Mouse (Mus musculus) heart, embryonic 13.5 days (tissue): ENCODE results near the gene Mylk. TPM values are rescaled to one million over a fixed set of nuclear protein-coding genes. Genes with fewer than 3 reads are reported as not detected.

Experiments used
- ATAC-seq: fragments of 200-750 bp; cut with Nextera tagmentation; 2 replicates; pipeline ENCODE4 v1.8.0; 2017; ENCODE audit warnings: moderate TSS enrichment; ENCODE audit not compliant: insufficient number of reproducible peaks, low FRiP score, low TSS enrichment; ENCODE audit errors: extremely low read depth
- H3K27ac ChIP-seq: fragments of 300-500 bp; sonication (generic); replicated peaks from 2 replicates; pipeline ENCODE4 v1.5.1; 2015; ENCODE audit warnings: moderate library complexity, mild to moderate bottlenecking, inconsistent platforms
- H3K27me3 ChIP-seq: fragments of 300-500 bp; sonication (generic); replicated peaks from 2 replicates; pipeline ENCODE4 v1.6.1; 2015; ENCODE audit warnings: mild to moderate bottlenecking, inconsistent platforms
- H3K36me3 ChIP-seq: fragments of 300-500 bp; sonication (generic); 2 replicates; pipeline ENCODE4 v1.6.1; 2015; ENCODE audit warnings: mild to moderate bottlenecking, inconsistent platforms
- H3K4me1 ChIP-seq: fragments of 300-500 bp; sonication (generic); 2 replicates; pipeline ENCODE4 v1.6.1; 2015; ENCODE audit warnings: inconsistent platforms
- H3K4me2 ChIP-seq: fragments of 300-500 bp; sonication (generic); 2 replicates; pipeline ENCODE4 v1.6.1; 2015; ENCODE audit warnings: inconsistent platforms, mild to moderate bottlenecking, moderate library complexity
- H3K4me3 ChIP-seq: fragments of 300-500 bp; sonication (generic); 2 replicates; pipeline ENCODE4 v1.5.1; 2015; ENCODE audit warnings: moderate library complexity, mild to moderate bottlenecking, inconsistent platforms
- H3K9ac ChIP-seq: fragments of 300-500 bp; sonication (generic); 2 replicates; pipeline ENCODE4 v1.6.1; 2015; ENCODE audit warnings: inconsistent platforms, mild to moderate bottlenecking, moderate library complexity
- H3K9me3 ChIP-seq: fragments of 300-500 bp; sonication (generic); 2 replicates; pipeline ENCODE4 v1.6.1; 2016; ENCODE audit warnings: inconsistent platforms
- WGBS: fragments of 180-500 bp; shearing (Covaris S2); methylation state at CpG from one replicate; pipeline ENCODE4 v1.1.7; 2015; ENCODE audit warnings: mixed read lengths; 5-methylcytosine and 5-hydroxymethylcytosine counted together
- polyA plus RNA-seq: library from polyadenylated mRNA; unstranded; fragments of >200 nt; fragmentation: Nextera tagmentation; extraction: Ambion mirVana; gene quantifications from 2 replicates; pipeline ENCODE4 v1.2.1, GENCODE M21; 2015

Mylk gene
- polyA plus RNA-seq, 1 experiment from 2014 or later: 9.1 TPM

- Histone ChIP-seq H3K4me1 (peaks cover 17% of the 10 kb centered on the region), H3K27ac (no peak overlapping the region), H3K36me3 (peaks cover 39% of the 10 kb centered on the region), H3K9ac (no peak overlapping the region), H3K4me3 (no peak overlapping the region), H3K27me3 (no peaks in the 10 kb centered on the region), H3K4me2 (no peak overlapping the region), H3K9me3 (no peaks in the 10 kb centered on the region)
- 70% methylated on average over 3 of the region's 3 CpGs for WGBS
- ATAC-seq: no peak
Measured at GRCm38 (mm10) chr16:35033241-35033640, 288.2 kb downstream of the Mylk start.

GRCm38 (mm10) chr16:35033809-35034577 is 289.0 kb downstream of the Mylk start:
- Histone ChIP-seq H3K27ac (no peak overlapping the region), H3K4me3 (no peak overlapping the region), H3K27me3 (no peaks in the 10 kb centered on the region), H3K36me3 (peaks cover 33% of the 10 kb centered on the region), H3K9me3 (no peaks in the 10 kb centered on the region), H3K9ac (no peak overlapping the region), H3K4me1 (peaks cover 18% of the 10 kb centered on the region), H3K4me2 (no peak overlapping the region)
- 72% methylated on average over 8 of the region's 8 CpGs for WGBS
- no peak for ATAC-seq

GRCm38 (mm10) chr16:35034971-35035370 is 290.0 kb downstream of the Mylk start:
- Histone ChIP-seq H3K27me3 (no peaks in the 10 kb centered on the region), H3K9me3 (no peaks in the 10 kb centered on the region), H3K36me3 (peaks cover 28% of the 10 kb centered on the region), H3K27ac (no peak overlapping the region), H3K4me3 (no peak overlapping the region), H3K4me2 (no peak overlapping the region), H3K9ac (no peak overlapping the region), H3K4me1 (peaks cover 18% of the 10 kb centered on the region)
- ATAC-seq: no peak
- WGBS: 85% methylated on average over 5 of the region's 5 CpGs

GRCm38 (mm10) chr16:35036754-35037153 is 291.7 kb downstream of the Mylk start:
- H3K4me3 ChIP-seq: no peak overlapping the region
- ATAC-seq: no peak
- peaks cover 41% of the 10 kb centered on the region for H3K36me3 ChIP-seq
- H3K27ac ChIP-seq: no peak overlapping the region
- no peaks in the 10 kb centered on the region for H3K27me3 ChIP-seq
- 77% methylated on average over 5 of the region's 5 CpGs for WGBS
- H3K4me1 ChIP-seq: peaks cover 17% of the 10 kb centered on the region
- H3K9ac ChIP-seq: no peak overlapping the region
- H3K4me2 ChIP-seq: no peak overlapping the region
- no peaks in the 10 kb centered on the region for H3K9me3 ChIP-seq

- ATAC-seq: no peak
- 42% methylated on average over 4 of the region's 4 CpGs for WGBS
Measured at GRCm38 (mm10) chr16:35038343-35039057, 293.5 kb downstream of the Mylk start.

GRCm38 (mm10) chr16:35040154-35040553 is 295.1 kb downstream of the Mylk start:
- no peak overlapping the region for H3K4me3 ChIP-seq
- no peak overlapping the region for H3K27ac ChIP-seq
- peaks cover 43% of the 10 kb centered on the region for H3K36me3 ChIP-seq
- ATAC-seq: no peak
- no peaks in the 10 kb centered on the region for H3K27me3 ChIP-seq
- 80% methylated on average over 1 of the region's 1 CpGs for WGBS
- peaks cover 11% of the 10 kb centered on the region for H3K4me1 ChIP-seq
- no peaks in the 10 kb centered on the region for H3K9me3 ChIP-seq
- no peak overlapping the region for H3K4me2 ChIP-seq
- H3K9ac ChIP-seq: no peak overlapping the region

More at GRCm38 (mm10) chr16:35038343-35039057, 293.5 kb downstream of the Mylk start:
- Histone ChIP-seq H3K27me3 (no peaks in the 10 kb centered on the region), H3K9ac (no peak overlapping the region), H3K4me1 (peaks cover 17% of the 10 kb centered on the region), H3K9me3 (no peaks in the 10 kb centered on the region), H3K27ac (no peak overlapping the region), H3K4me3 (no peak overlapping the region), H3K4me2 (no peak overlapping the region), H3K36me3 (peaks cover 45% of the 10 kb centered on the region)

GRCm38 (mm10) chr16:35041001-35041400 is 296.0 kb downstream of the Mylk start:
- WGBS: 86% methylated on average over 7 of the region's 7 CpGs
- peaks cover 38% of the 10 kb centered on the region for H3K36me3 ChIP-seq
- H3K4me1 ChIP-seq: peaks cover 11% of the 10 kb centered on the region
- H3K9ac ChIP-seq: no peak overlapping the region
- no peak for ATAC-seq
- no peak overlapping the region for H3K27ac ChIP-seq
- no peak overlapping the region for H3K4me2 ChIP-seq
- no peak overlapping the region for H3K4me3 ChIP-seq
- H3K9me3 ChIP-seq: no peaks in the 10 kb centered on the region
- H3K27me3 ChIP-seq: no peaks in the 10 kb centered on the region

GRCm38 (mm10) chr16:35046081-35046775 is 301.2 kb downstream of the Mylk start:
- H3K4me1 ChIP-seq: peaks cover 9% of the 10 kb centered on the region; the same call in 1 of the 2 replicates
- H3K4me3 ChIP-seq: no peak overlapping the region
- H3K36me3 ChIP-seq: peaks cover 18% of the 10 kb centered on the region
- no peak overlapping the region for H3K4me2 ChIP-seq
- no peak for ATAC-seq
- H3K27me3 ChIP-seq: no peaks in the 10 kb centered on the region
- 78% methylated on average over 6 of the region's 6 CpGs for WGBS
- H3K9me3 ChIP-seq: no peaks in the 10 kb centered on the region
- H3K9ac ChIP-seq: no peak overlapping the region
- H3K27ac ChIP-seq: no peak overlapping the region

- H3K4me1 ChIP-seq: peaks cover 9% of the 10 kb centered on the region; the same call in 1 of the 2 replicates
- H3K9ac ChIP-seq: no peak overlapping the region
- 89% methylated on average over 6 of the region's 6 CpGs for WGBS
- no peak overlapping the region for H3K4me3 ChIP-seq
- no peak overlapping the region for H3K4me2 ChIP-seq
- no peaks in the 10 kb centered on the region for H3K9me3 ChIP-seq
- H3K27me3 ChIP-seq: no peaks in the 10 kb centered on the region
- peaks cover 12% of the 10 kb centered on the region; the same call in 1 of the 2 replicates for H3K36me3 ChIP-seq
- H3K27ac ChIP-seq: no peak overlapping the region
- no peak for ATAC-seq
Measured at GRCm38 (mm10) chr16:35047272-35047969, 302.4 kb downstream of the Mylk start.

- Histone ChIP-seq H3K9me3 (no peaks in the 10 kb centered on the region), H3K27ac (no peak overlapping the region), H3K27me3 (no peaks in the 10 kb centered on the region), H3K4me3 (no peak overlapping the region), H3K9ac (no peak overlapping the region), H3K36me3 (0 out of 2 replicates have a peak, but pooled peaks cover 5% of the 10 kb centered on the region), H3K4me2 (no peak overlapping the region), H3K4me1 (peaks cover 9% of the 10 kb centered on the region; the same call in 1 of the 2 replicates)
- ATAC-seq: no peak
- WGBS: 72% methylated on average over 5 of the region's 5 CpGs
Measured at GRCm38 (mm10) chr16:35051066-35051465, 306.1 kb downstream of the Mylk start.
